Comparison of ENCODE assay signal across 9 mouse cellular contexts in genomic region chr3:138142733-138143314, GRCm38 (mm10). TPM values are rescaled to one million over a fixed set of nuclear protein-coding genes. Genes with fewer than 3 reads are reported as not detected.
A peak's percentile ranks its signal among the peaks of the same experiment; 100 is the strongest.
DNase-seq lines count a peak whose midpoint lies in the region; ATAC-seq and TF ChIP-seq lines count a peak whose summit lies in the region.
"Had no signal": no experiment of that assay in that cellular context is flagged by ENCODE, and none has a peak within 500 bp of the region (broad histone marks: within the 10 kb centered on the region; RNA-seq: fewer than 3 reads in every experiment).

No protein-coding gene starts in this region.

- TF ChIP-seq CTCF in G1E (IDR thresholded peaks at IDR 0.05; ENCODE audit: low read depth, low read length): no peak
- TF ChIP-seq CTCF in forebrain, postnatal 0 days (IDR thresholded peaks at IDR 0.05; ENCODE audit: low read depth): no peak

- peak overlapping the region; percentile 85 for H3K9ac ChIP-seq in heart, embryonic 16.5 days (ENCODE audit: low read length)
- H3K9ac ChIP-seq in forebrain, postnatal 0 days: peak overlapping the region; percentile 48

- peak overlapping the region; percentile 100 for H3K27ac ChIP-seq in heart, embryonic 16.5 days (ENCODE audit: low read length)
- H3K27ac ChIP-seq in forebrain, postnatal 0 days (ENCODE audit: low read depth, low read length): peak overlapping the region; percentile 87
- H3K27ac ChIP-seq in midbrain, embryonic 10.5 days (replicated peaks): peak overlapping the region; percentile 97

- no peak for ATAC-seq in heart, embryonic 16.5 days (replicated peaks; ENCODE audit: extremely low read depth, insufficient read depth, low FRiP score)
- no peak for ATAC-seq in G1E (ENCODE audit: extremely low read depth, insufficient number of reproducible peaks, low FRiP score, poor library complexity, severe bottlenecking)
- no peak for ATAC-seq in forebrain, postnatal 0 days

- no peaks in the 10 kb centered on the region for H3K27me3 ChIP-seq in heart, embryonic 16.5 days (ENCODE audit: control insufficient read depth, insufficient read depth, low read length)
- no peaks in the 10 kb centered on the region for H3K27me3 ChIP-seq in G1E (ENCODE audit: insufficient read depth, low read length)
- H3K27me3 ChIP-seq in forebrain, postnatal 0 days (ENCODE audit: insufficient read depth, low read length): no peaks in the 10 kb centered on the region
- no peaks in the 10 kb centered on the region for H3K27me3 ChIP-seq in midbrain, embryonic 10.5 days (ENCODE audit: low read depth, poor library complexity, severe bottlenecking)

- no peaks in the 10 kb centered on the region for H3K9me3 ChIP-seq in heart, embryonic 16.5 days (replicated peaks; ENCODE audit: control insufficient read depth, low read length)
- 0 out of 2 replicates have a peak, but pooled peaks cover 3% of the 10 kb centered on the region for H3K9me3 ChIP-seq in G1E (replicated peaks)
- H3K9me3 ChIP-seq in forebrain, postnatal 0 days (ENCODE audit: low read length): no peaks in the 10 kb centered on the region
- H3K9me3 ChIP-seq in midbrain, embryonic 10.5 days (replicated peaks): no peaks in the 10 kb centered on the region

- 3% methylated on average over 12 of the region's 12 CpGs for WGBS in heart, embryonic 16.5 days
- WGBS in forebrain, postnatal 0 days: 6% methylated on average over 12 of the region's 12 CpGs
- 9% methylated on average over 12 of the region's 12 CpGs for WGBS in midbrain, embryonic 10.5 days

- peaks cover 7% of the 10 kb centered on the region for H3K4me1 ChIP-seq in heart, embryonic 16.5 days (ENCODE audit: control insufficient read depth, insufficient read depth, low read length)
- H3K4me1 ChIP-seq in G1E (ENCODE audit: insufficient read depth, low read depth, low read length): peaks cover 14% of the 10 kb centered on the region
- peaks cover 5% of the 10 kb centered on the region; the same call in 1 of the 2 replicates for H3K4me1 ChIP-seq in forebrain, postnatal 0 days (ENCODE audit: insufficient read depth)
- H3K4me1 ChIP-seq in midbrain, embryonic 10.5 days: peaks cover 5% of the 10 kb centered on the region

- no peak for DNase-seq in heart, adult 9 months (ENCODE audit: low spot score in 2 of 2)
- no peak for DNase-seq in G1E (ENCODE audit: low spot score)
- no peak for DNase-seq in forebrain, postnatal 0 days
- no peak for DNase-seq in midbrain, embryonic 10.5 days (ENCODE audit: low spot score)
- no peak for DNase-seq in cerebellum, adult 9-11 months
- DNase-seq in urinary bladder, postnatal 14 days (ENCODE audit: low spot score): no peak
- DNase-seq in left cerebral cortex, postnatal 10 days (ENCODE audit: extremely low spot score in 1 of 2, low spot score in 2 of 2): no peak

- no peaks in the 10 kb centered on the region for H3K36me3 ChIP-seq in heart, embryonic 16.5 days (ENCODE audit: control insufficient read depth, insufficient read depth)
- peaks cover 16% of the 10 kb centered on the region for H3K36me3 ChIP-seq in G1E (replicated peaks)
- H3K36me3 ChIP-seq in forebrain, postnatal 0 days (ENCODE audit: insufficient read depth): no peaks in the 10 kb centered on the region
- peaks cover 7% of the 10 kb centered on the region; the same call in 1 of the 2 replicates for H3K36me3 ChIP-seq in midbrain, embryonic 10.5 days

- H3K4me3 ChIP-seq in heart, embryonic 16.5 days (ENCODE audit: low read length): peak overlapping the region; percentile 81
- H3K4me3 ChIP-seq in G1E (ENCODE audit: low read depth, low read length): peak overlapping the region; percentile 82
- H3K4me3 ChIP-seq in forebrain, postnatal 0 days (ENCODE audit: low read depth, low read length): peak overlapping the region; percentile 43
- H3K4me3 ChIP-seq in midbrain, embryonic 10.5 days: peak overlapping the region; percentile 72

- H3K4me2 ChIP-seq in heart, embryonic 16.5 days (ENCODE audit: low read depth, low read length): peak overlapping the region; percentile 58
- peak overlapping the region; percentile 35 for H3K4me2 ChIP-seq in forebrain, postnatal 0 days (ENCODE audit: low read depth)

- intact Hi-C loops in left cerebral cortex, postnatal 10 days (cut with DNase I): loop anchor here (5.0 kb wide), 2 partner anchors 66 to 151 kb away; no protein-coding TSS in a partner anchor

RNA-seq across cellular contexts. Expression of gene Trmt10a, which starts 0.4 kb away (rescaled TPM):
- polyA plus RNA-seq in heart, embryonic 16.5 days (2015; fragmentation: Nextera tagmentation; extraction: Ambion mirVana): 5.2 and 7.0 TPM in 2 replicates
- total RNA-seq in G1E (2014; fragmentation: Nextera tagmentation) (18.7 and 24.9 TPM in 2 replicates), G1E (2017) (11.8 and 15.9 TPM in 2 replicates)
- polyA plus RNA-seq in G1E (2012): 3.6 and 4.6 TPM in 2 replicates
- total RNA-seq in forebrain, postnatal 0 days (2014; rRNA removed): 2.5 and 7.2 TPM in 2 replicates
- 5.1 and 6.2 TPM in 2 replicates for polyA plus RNA-seq in forebrain, postnatal 0 days (2015; fragmentation: Nextera tagmentation; extraction: Ambion mirVana)
- polyA plus RNA-seq in midbrain, embryonic 10.5 days (2016; fragmentation: Nextera tagmentation; extraction: Ambion mirVana): 17.8 and 19.5 TPM in 2 replicates
- 1 to 10 TPM; 4.1 to 7.7 TPM for total RNA-seq in left cerebral cortex, postnatal 10 days (2021)

RNA-seq across cellular contexts. Expression of gene Mttp, which starts 1.9 kb away (rescaled TPM):
- 6.5 and 7.9 TPM in 2 replicates for polyA plus RNA-seq in heart, embryonic 16.5 days (2015; fragmentation: Nextera tagmentation; extraction: Ambion mirVana)
- total RNA-seq in G1E (2014; fragmentation: Nextera tagmentation): 7.2 and 8.0 TPM in 2 replicates
- 2.7 and 3.4 TPM in 2 replicates for total RNA-seq in G1E (2017)
- 0.23 and 0.42 TPM in 2 replicates for polyA plus RNA-seq in G1E (2012)
- total RNA-seq in forebrain, postnatal 0 days (2014; rRNA removed): 6.4 and 7.5 TPM in 2 replicates
- polyA plus RNA-seq in forebrain, postnatal 0 days (2015; fragmentation: Nextera tagmentation; extraction: Ambion mirVana): 4.6 and 5.0 TPM in 2 replicates
- 11.3 and 12.5 TPM in 2 replicates for polyA plus RNA-seq in midbrain, embryonic 10.5 days (2016; fragmentation: Nextera tagmentation; extraction: Ambion mirVana)
- 1 to 10 TPM; 4.4 to 4.9 TPM for total RNA-seq in left cerebral cortex, postnatal 10 days (2021)

RNA-seq across cellular contexts. Expression of gene 4930579F01Rik, which starts 50.8 kb away (rescaled TPM):
- polyA plus RNA-seq in heart, embryonic 16.5 days (2015; fragmentation: Nextera tagmentation; extraction: Ambion mirVana): not detected in 2 replicates
- total RNA-seq in G1E (2014; fragmentation: Nextera tagmentation) (not detected in 2 replicates), G1E (2017) (0.12 TPM in 1 of 2 replicates, not detected in the other)
- not detected in 2 replicates for polyA plus RNA-seq in G1E (2012)
- not detected in 2 replicates for total RNA-seq in forebrain, postnatal 0 days (2014; rRNA removed)
- polyA plus RNA-seq in forebrain, postnatal 0 days (2015; fragmentation: Nextera tagmentation; extraction: Ambion mirVana): 0.09 TPM in 1 of 2 replicates, not detected in the other
- polyA plus RNA-seq in midbrain, embryonic 10.5 days (2016; fragmentation: Nextera tagmentation; extraction: Ambion mirVana): not detected in 2 replicates
- total RNA-seq in left cerebral cortex, postnatal 10 days (2021): not detected
- polyA plus RNA-seq: frontal cortex, adult 2 months had no signal
